Mouse (Mus musculus) ovary, postnatal 10 days (tissue): ENCODE measurements at regions not wholly inside any gene's neighbourhood (a gene's known extent, or its start where the extent isn't known, plus 50 kb on each side); places are given as distances from the start of the nearest gene placed in this dataset.
A peak's percentile ranks its signal among the peaks of the same experiment; 100 is the strongest.

Experiments
- DNase-seq: peaks from one replicate; pipeline ENCODE4 v3.0.0; 2022; ENCODE audit warnings: low spot score

DNA sequence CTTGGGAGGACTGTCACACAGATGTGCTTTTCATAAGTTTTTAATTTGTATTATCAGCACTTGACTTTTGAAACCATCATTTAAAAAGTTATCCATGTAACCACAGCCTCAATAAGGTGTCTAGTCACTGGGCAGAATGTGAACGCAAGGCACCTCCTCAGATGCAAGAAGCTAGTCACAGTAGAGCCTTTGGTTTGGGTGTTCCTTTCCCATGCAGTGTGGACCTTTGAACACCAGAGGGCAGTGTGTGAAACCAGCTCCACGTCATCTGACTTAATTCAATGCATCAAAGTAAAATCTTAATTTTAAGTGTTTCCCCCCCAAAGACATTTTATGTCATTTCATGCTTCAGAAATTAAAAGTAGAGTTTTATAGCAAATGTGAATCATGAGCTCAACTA, 166.2 kb upstream of the Nabp1 start:
- peak; percentile 26 for DNase-seq

DNA sequence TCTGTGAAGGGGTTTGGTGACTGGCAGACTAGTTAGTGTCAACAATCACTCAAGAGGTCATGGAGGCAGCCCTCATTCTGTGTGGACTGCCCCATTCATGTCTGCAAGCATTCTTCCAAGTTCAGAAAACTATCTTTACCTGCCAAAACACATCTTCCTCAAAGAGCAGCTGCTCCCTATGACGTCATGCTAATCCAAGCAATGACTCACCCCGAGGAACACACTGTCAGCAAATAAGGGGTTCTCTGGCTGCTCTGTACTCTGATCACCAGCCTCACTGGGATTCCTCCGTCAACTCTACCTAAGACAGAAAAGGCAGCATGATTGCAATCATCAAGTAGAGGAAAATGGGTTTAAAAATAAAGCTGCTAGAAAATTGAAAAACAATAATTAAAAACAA, 165.4 kb upstream of the Nabp1 start:
- no peak for DNase-seq

DNA sequence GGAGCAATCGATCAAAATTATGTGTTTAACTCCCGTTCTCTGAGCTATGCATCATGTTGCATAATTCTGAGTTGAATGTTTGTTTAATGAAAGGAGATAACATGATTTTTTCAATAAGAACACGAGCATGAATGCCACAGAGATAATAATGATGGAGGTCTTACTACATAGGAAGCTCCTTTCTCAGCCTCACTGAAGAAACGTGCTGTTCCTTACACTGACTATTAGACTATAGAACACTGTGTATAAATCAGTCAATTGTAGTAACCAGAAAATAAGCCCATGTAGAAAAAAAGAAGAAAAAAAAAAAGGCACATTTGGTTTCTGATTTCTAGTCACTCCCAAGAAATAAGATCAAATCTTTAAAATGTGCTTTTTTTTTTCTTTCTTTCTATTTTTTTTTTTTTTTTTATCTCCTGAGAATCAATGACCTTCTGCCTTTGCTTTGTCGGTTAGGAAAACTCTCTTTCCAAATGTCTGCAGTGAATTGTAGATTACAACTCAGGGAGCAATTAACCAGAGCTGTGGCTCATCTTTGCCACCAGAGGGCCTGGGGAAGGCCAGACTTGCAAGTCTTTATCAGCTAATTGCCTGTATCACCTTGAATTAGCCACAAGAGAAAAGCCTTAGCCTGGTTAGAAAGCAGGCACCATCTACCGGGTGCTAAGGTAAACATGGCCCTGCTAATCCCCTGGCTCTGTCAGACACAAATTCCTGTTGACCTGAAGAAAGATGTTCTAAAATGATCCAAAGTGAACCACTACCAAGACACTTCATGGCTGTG, 160.5 kb upstream of the Nabp1 start:
- DNase-seq: no peak

DNA sequence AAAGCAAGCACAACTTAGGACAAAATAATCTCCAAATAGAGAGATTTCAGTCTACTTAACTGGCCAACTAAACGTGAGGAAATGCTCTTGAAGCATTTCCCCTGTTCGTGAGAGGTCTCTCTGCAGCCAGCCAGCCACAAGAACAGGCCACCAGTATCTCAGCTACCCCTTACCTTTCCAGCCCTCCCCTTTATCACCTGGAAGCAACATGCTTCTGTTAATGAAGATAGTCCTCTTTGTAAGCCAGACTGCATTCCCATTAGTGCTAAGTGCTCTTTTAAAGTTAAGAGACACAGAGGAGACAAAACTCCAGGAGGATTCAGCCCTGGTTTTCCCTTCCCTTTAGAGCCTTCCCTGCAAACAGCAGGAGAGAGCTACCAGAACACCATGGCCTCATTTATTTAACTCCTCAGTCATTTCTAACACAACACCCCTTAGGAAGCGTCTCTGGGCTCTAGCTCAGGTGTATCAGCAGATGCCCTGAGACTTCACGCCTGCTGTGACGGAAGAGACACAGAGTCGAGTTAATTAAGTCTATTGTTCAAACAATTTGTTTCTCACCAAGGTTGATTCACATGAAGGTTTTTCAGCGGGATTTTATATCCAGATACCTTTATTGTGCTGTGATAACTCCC, 157.8 kb upstream of the Nabp1 start:
- no peak for DNase-seq

- DNase-seq: no peak
Observed at GRCm38 (mm10) chr1:51633795-51634194, 155.6 kb upstream of the Nabp1 start.

- DNase-seq: no peak
Observed at GRCm38 (mm10) chr1:51632851-51633250, 154.6 kb upstream of the Nabp1 start.

- DNase-seq: no peak
Observed at GRCm38 (mm10) chr1:51629848-51630247, 151.6 kb upstream of the Nabp1 start.

GRCm38 (mm10) chr1:51628137-51628793, 150.0 kb upstream of the Nabp1 start:
- no peak for DNase-seq

GRCm38 (mm10) chr1:51626303-51626702, 148.1 kb upstream of the Nabp1 start:
- no peak for DNase-seq

GRCm38 (mm10) chr1:51625079-51625478, 146.9 kb upstream of the Nabp1 start:
- no peak for DNase-seq

- DNase-seq: no peak
Observed at GRCm38 (mm10) chr1:51624551-51624950, 146.3 kb upstream of the Nabp1 start.

DNA sequence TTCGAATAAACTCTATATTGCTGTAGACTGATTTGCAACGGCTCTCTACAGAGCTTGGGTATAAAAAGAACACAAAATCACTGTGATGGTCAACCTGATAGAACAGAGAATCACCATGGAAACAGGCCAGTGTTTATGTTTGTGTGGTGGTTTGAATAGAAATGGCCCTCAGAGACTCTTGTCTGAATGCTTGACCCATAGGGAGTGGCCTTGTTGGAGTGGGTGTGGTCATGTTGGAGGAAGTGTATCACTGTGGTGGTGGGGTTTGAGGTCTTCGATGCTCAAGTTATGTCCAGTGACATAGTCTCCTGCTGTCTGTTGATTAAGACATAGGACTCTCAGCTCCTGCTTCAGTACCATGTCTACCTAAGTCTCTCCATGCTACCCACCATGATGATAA, 144.8 kb upstream of the Nabp1 start:
- DNase-seq: no peak

DNA sequence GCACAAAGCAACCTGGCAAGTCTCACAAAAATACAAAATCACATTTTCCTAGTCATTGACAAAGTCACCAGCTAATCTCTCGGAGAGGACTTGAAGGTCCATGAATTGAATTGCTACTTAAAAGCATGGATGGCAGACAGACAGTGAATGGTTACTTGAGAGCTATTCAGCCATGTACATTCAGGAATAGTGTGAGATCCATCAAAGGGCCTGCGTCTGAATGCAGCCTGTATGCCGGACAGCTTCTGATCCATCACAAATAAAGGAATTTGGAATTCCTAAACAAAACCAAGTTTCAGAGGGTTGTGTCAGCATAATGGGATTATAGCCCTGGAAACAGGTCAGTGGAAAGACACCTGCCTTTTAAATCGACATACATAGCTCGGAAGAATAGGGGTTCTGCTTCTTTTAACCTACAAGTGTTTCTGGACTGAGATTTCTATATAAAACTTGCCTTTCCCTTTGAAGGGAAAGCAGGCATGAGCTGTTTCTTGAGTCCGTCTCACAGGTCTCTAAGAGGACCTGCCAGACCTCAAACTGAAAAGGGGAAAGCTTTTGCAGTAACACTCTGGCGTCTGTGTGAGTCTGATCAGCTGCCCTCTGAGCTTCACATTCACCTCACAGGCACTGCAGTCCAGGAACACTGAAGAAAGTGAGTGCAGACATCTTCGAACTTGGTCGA, 144.1 kb upstream of the Nabp1 start:
- no peak for DNase-seq

DNA sequence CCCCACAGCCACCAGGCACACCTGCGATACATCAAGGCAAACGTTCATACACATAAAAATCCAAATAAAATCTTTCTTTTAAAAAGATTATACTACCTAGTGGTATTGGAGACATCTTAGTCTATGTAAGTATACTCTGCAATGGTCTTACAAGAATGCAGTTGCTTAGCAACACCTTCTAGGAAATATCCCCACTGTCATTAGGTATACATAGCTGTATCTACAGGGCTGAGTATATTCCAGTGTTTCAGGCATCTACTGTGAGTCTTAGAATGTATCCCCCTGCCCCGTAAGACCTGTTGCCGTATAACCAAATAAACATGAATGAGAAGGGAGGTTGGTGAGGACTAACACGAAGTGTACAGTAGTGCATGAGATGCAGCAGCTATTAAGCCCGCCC, 142.8 kb upstream of the Nabp1 start:
- DNase-seq: no peak

- no peak for DNase-seq
Observed at GRCm38 (mm10) chr1:51617502-51618251, 139.5 kb upstream of the Nabp1 start.

- DNase-seq: no peak
Observed at GRCm38 (mm10) chr1:51616091-51616490, 137.9 kb upstream of the Nabp1 start.

GRCm38 (mm10) chr1:51615523-51615922, 137.3 kb upstream of the Nabp1 start:
- DNase-seq: no peak

GRCm38 (mm10) chr1:51614700-51615099, 136.5 kb upstream of the Nabp1 start:
- DNase-seq: no peak

DNA sequence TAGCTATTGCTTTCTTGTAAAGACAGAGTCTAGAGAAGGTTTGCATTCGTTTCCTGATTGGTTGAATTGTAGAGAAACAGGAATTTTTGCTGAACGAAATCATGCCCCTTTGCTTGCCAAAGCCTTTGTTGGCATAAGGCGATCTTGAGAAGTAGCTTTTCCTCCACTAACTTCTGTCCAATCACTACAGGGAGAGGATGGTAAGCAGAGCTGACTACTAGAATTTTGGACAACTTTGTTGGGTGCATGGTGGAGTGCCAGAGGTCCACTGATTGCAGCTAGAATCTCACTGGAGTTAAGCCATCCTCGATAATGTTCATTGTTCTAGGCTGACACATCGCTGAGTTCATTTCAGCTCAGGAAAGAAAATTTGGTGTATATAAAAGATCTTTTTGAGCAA, 131.1 kb upstream of the Nabp1 start:
- no peak for DNase-seq

DNA sequence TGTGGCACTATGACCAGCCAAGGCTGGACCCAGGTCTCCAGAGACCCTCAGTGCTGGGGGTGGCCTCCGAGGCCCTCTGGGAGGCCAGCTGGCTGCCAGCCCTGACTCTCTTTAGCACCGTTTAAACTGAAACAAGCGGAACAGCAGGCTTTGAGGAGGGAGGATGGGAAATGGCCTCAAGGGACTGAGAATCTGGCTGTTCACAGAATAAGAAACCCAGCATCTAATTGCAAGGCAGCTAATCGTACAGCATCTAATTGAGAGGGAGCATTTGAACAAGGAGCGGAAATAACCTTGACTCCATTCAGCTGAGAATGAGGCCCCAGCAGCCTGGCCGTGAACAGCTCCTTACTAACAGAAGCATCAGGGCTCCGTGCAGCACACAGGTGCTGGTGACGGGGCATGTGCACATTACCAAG, 129.2 kb upstream of the Nabp1 start:
- no peak for DNase-seq

GRCm38 (mm10) chr1:51602071-51602470, 123.8 kb upstream of the Nabp1 start:
- DNase-seq: no peak

DNA sequence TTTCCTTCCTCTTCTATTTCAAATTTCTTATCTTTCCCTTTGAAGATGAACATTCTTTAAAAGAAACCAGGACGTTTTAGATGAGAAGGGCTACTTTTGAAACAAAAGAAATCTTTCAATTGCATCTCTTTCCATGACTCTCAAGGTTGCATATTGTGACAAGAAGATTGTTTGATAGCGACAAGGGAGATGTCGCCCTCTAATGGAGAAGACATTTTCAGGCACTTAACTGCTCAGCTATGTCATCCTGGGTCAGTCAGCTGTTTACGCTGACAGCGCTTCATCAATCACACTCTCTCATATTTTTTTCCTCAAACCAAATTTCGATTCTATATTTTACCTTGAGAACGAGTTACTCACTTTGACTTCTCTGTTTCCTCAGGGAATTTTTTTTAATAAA, 122.2 kb upstream of the Nabp1 start:
- no peak for DNase-seq
